Mouse (Mus musculus) heart, postnatal 0 days (tissue): ENCODE data around the gene Cerk.

Source experiments
- CTCF ChIP-seq: IDR thresholded peaks from 2 replicates; pipeline ENCODE4 v1.5.1; 2016; ENCODE audit warnings: antibody characterized with exemption, control low read depth, low read depth
- EP300 ChIP-seq: IDR thresholded peaks from 2 replicates; pipeline ENCODE4 v1.6.1; 2016; ENCODE audit warnings: antibody characterized with exemption, low read depth

DNA sequence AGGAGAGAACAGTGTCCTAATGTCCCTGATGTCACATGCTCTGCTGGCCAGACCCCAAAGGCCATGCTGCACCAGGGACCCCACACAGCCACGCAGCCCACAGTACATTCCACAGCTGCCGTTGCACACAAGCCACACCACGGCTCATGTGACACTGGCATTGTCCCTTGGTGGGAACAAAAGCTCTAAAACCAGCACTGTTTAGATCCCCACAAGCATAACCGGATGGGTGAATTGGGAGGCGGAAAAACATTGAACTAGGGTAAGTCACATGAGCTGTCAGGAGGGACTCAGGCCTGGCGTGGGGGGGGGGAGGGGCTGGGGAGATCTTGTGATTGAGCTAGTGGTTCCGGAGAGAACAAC is 17.5 kb downstream of the Cerk start:
- TF ChIP-seq CTCF (no peak), EP300 (no peak)
